Mouse (Mus musculus) intestine, embryonic 14.5 days (tissue): ENCODE data around the gene Adssl1. TPM values are rescaled to one million over a fixed set of nuclear protein-coding genes. Genes with fewer than 3 reads are reported as not detected.

Experiments
- ATAC-seq: fragments of 200-750 bp; cut with Nextera tagmentation; replicated peaks from 2 replicates; pipeline ENCODE4 v1.8.0; 2017; ENCODE audit warnings: low read depth, moderate number of reproducible peaks, moderate TSS enrichment, moderate library complexity; ENCODE audit not compliant: low FRiP score, low TSS enrichment
- DNase-seq: peaks from one replicate; pipeline ENCODE4 v3.0.0-alpha.2; 2018; ENCODE audit warnings: low spot score
- H3K27ac ChIP-seq: fragments of 300-500 bp; sonication (generic); 2 replicates; pipeline ENCODE4 v1.5.1; 2014; ENCODE audit warnings: low read depth, mild to moderate bottlenecking, control low read depth
- H3K27me3 ChIP-seq: fragments of 300-500 bp; sonication (generic); replicated peaks from 2 replicates; pipeline ENCODE4 v1.6.1; 2014; ENCODE audit warnings: low read length, control low read depth; ENCODE audit not compliant: control insufficient read depth, insufficient read depth
- H3K36me3 ChIP-seq: fragments of 300-500 bp; sonication (generic); 2 replicates; pipeline ENCODE4 v1.6.1; 2014; ENCODE audit warnings: low read length, control low read depth; ENCODE audit not compliant: control insufficient read depth, insufficient read depth
- H3K4me1 ChIP-seq: fragments of 300-500 bp; sonication (generic); replicated peaks from 2 replicates; pipeline ENCODE4 v1.6.1; 2014; ENCODE audit warnings: low read length, control low read depth, mixed read lengths; ENCODE audit not compliant: control insufficient read depth, insufficient read depth
- H3K4me2 ChIP-seq: fragments of 300-500 bp; sonication (generic); 2 replicates; pipeline ENCODE4 v1.6.1; 2014; ENCODE audit warnings: low read length
- H3K4me3 ChIP-seq: fragments of 300-500 bp; sonication (generic); 2 replicates; pipeline ENCODE4 v1.5.1; 2014; ENCODE audit warnings: low read depth, low read length, control low read depth, mixed read lengths
- H3K9ac ChIP-seq: fragments of 300-500 bp; sonication (generic); 2 replicates; pipeline ENCODE4 v1.6.1; 2014; ENCODE audit warnings: mild to moderate bottlenecking, low read length
- H3K9me3 ChIP-seq: fragments of 300-500 bp; sonication (generic); 2 replicates; pipeline ENCODE4 v1.6.1; 2016; ENCODE audit warnings: low read length, control low read depth; ENCODE audit not compliant: control insufficient read depth
- WGBS: fragments of 180-500 bp; shearing (Covaris S2); extraction: QIAGEN DNeasy Blood & Tissue Kit; methylation state at CpG from one replicate; pipeline ENCODE4 v1.1.7; 2014; 5-methylcytosine and 5-hydroxymethylcytosine counted together
- polyA plus RNA-seq: library from polyadenylated mRNA; unstranded; fragments of >200 nt; fragmentation: Nextera tagmentation; extraction: Ambion mirVana; gene quantifications from 2 replicates; pipeline ENCODE4 v1.2.1, GENCODE M21; 2014

Gene Adssl1
- polyA plus RNA-seq, 1 experiment from 2014 or later = 1.8 TPM

- Histone ChIP-seq H3K4me2 (no peak overlapping the region), H3K4me1 (peaks cover 23% of the 10 kb centered on the region), H3K9ac (no peak overlapping the region), H3K36me3 (no peaks in the 10 kb centered on the region), H3K9me3 (no peaks in the 10 kb centered on the region), H3K27ac (peak overlapping the region; percentile 77; the same call in 1 of the 2 replicates), H3K4me3 (no peak overlapping the region), H3K27me3 (no peaks in the 10 kb centered on the region)
- no peak for ATAC-seq
- no peak for DNase-seq
- WGBS = 57% methylated on average over 11 of the region's 11 CpGs
Measured at GRCm38 (mm10) chr12:112632084-112632777, 12.4 kb downstream of the Adssl1 start.

GRCm38 (mm10) chr12:112632907-112633306, 13.1 kb downstream of the Adssl1 start:
- H3K27ac ChIP-seq = no peak overlapping the region
- 72% methylated on average over 5 of the region's 5 CpGs for WGBS

GRCm38 (mm10) chr12:112633686-112634085, 13.8 kb downstream of the Adssl1 start:
- no peak overlapping the region for H3K9ac ChIP-seq
- DNase-seq (no peak), ATAC-seq (no peak)
- H3K27ac ChIP-seq = no peak overlapping the region
- H3K4me3 ChIP-seq = no peak overlapping the region
- H3K4me1 ChIP-seq = peaks cover 21% of the 10 kb centered on the region
- no peak overlapping the region for H3K4me2 ChIP-seq
- H3K36me3 ChIP-seq = no peaks in the 10 kb centered on the region
- no peaks in the 10 kb centered on the region for H3K27me3 ChIP-seq
- 64% methylated on average over 9 of the region's 9 CpGs for WGBS
- H3K9me3 ChIP-seq = no peaks in the 10 kb centered on the region

More at GRCm38 (mm10) chr12:112632907-112633306, 13.1 kb downstream of the Adssl1 start:
- no peaks in the 10 kb centered on the region for H3K27me3 ChIP-seq
- no peaks in the 10 kb centered on the region for H3K9me3 ChIP-seq
- no peak overlapping the region for H3K4me3 ChIP-seq
- H3K36me3 ChIP-seq = no peaks in the 10 kb centered on the region
- ATAC-seq (no peak), DNase-seq (no peak)
- H3K9ac ChIP-seq = no peak overlapping the region
- H3K4me2 ChIP-seq = no peak overlapping the region
- H3K4me1 ChIP-seq = peaks cover 23% of the 10 kb centered on the region

GRCm38 (mm10) chr12:112639526-112639925, 19.7 kb downstream of the Adssl1 start:
- no peak overlapping the region for H3K9ac ChIP-seq
- no peaks in the 10 kb centered on the region for H3K9me3 ChIP-seq
- no peak overlapping the region for H3K27ac ChIP-seq
- DNase-seq (no peak), ATAC-seq (no peak)
- H3K27me3 ChIP-seq = no peaks in the 10 kb centered on the region
- no peaks in the 10 kb centered on the region for H3K4me1 ChIP-seq
- no peaks in the 10 kb centered on the region for H3K36me3 ChIP-seq
- no peak overlapping the region for H3K4me3 ChIP-seq
- no peak overlapping the region for H3K4me2 ChIP-seq
- WGBS = 66% methylated on average over 10 of the region's 10 CpGs

- Histone ChIP-seq H3K27me3 (no peaks in the 10 kb centered on the region), H3K4me1 (peaks cover 16% of the 10 kb centered on the region), H3K9me3 (no peaks in the 10 kb centered on the region), H3K9ac (no peak overlapping the region), H3K36me3 (peaks cover 4% of the 10 kb centered on the region), H3K27ac (no peak overlapping the region), H3K4me2 (no peak overlapping the region), H3K4me3 (no peak overlapping the region)
- DNase-seq (no peak), ATAC-seq (no peak)
- 88% methylated on average over 6 of the region's 6 CpGs for WGBS
Measured at GRCm38 (mm10) chr12:112643126-112643525, 23.3 kb downstream of the Adssl1 start.

GRCm38 (mm10) chr12:112644180-112644854, 24.5 kb downstream of the Adssl1 start, which contains the start of gene Siva1:
Gene Siva1 (plus strand): TSS chr12:112644679.
- Histone ChIP-seq H3K9ac (peak within 1 kb of the TSS; percentile 81), H3K4me3 (peak within 1 kb of the TSS; percentile 93), H3K36me3 (peaks cover 16% of the 10 kb centered on the region), H3K4me2 (peak within 1 kb of the TSS; percentile 88), H3K4me1 (peaks cover 16% of the 10 kb centered on the region), H3K9me3 (no peaks in the 10 kb centered on the region), H3K27ac (peak within 1 kb of the TSS; percentile 87), H3K27me3 (no peaks in the 10 kb centered on the region)
- WGBS = 1% methylated on average over 45 of the region's 46 CpGs
- DNase-seq (peak; percentile 95), ATAC-seq (peak; percentile 98)

- Histone ChIP-seq H3K9me3 (no peaks in the 10 kb centered on the region), H3K9ac (peak overlapping the region; percentile 81), H3K36me3 (peaks cover 23% of the 10 kb centered on the region), H3K4me1 (peaks cover 16% of the 10 kb centered on the region), H3K27me3 (no peaks in the 10 kb centered on the region), H3K4me3 (peak overlapping the region; percentile 93), H3K4me2 (peak overlapping the region; percentile 88), H3K27ac (peak overlapping the region; percentile 87)
- ATAC-seq = no peak; the same call in 1 of the 2 replicates
- DNase-seq = peak; percentile 77
- WGBS = under 1% methylated on average over 75 of the region's 75 CpGs
Measured at GRCm38 (mm10) chr12:112644855-112645506, 25.1 kb downstream of the Adssl1 start.

- no peaks in the 10 kb centered on the region for H3K27me3 ChIP-seq
- peak overlapping the region; percentile 81 for H3K9ac ChIP-seq
- no peaks in the 10 kb centered on the region for H3K9me3 ChIP-seq
- H3K4me2 ChIP-seq = peak overlapping the region; percentile 88
- no peak for DNase-seq
- ATAC-seq = no peak
- H3K36me3 ChIP-seq = peaks cover 28% of the 10 kb centered on the region
- H3K4me1 ChIP-seq = peaks cover 16% of the 10 kb centered on the region
- 46% methylated on average over 6 of the region's 6 CpGs for WGBS
- peak overlapping the region; percentile 93 for H3K4me3 ChIP-seq
- no peak overlapping the region; the same call in 1 of the 2 replicates for H3K27ac ChIP-seq
Measured at GRCm38 (mm10) chr12:112646139-112646538, 26.3 kb downstream of the Adssl1 start.
